Mouse (Mus musculus): ENCODE measurements around the gene Pcdh19.

DNA sequence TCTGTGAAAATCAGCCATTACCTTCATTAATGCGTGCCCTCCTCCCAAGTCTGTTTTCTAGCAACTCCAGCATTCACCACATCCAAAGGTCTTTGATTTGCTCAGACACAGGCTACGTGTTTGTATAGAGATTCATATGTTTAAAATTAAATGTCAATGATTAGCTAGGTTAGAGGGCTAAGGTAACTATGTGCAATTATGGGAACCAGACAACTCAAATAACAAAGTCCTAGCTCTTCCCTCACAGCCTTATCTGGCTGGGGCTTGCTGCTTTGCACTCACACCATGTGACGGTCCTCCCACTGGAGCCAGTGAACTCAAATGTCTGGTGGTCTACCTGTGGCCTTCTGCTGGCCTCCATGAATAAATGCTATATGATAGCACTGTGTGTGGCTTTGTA lies 38.4 kb downstream of the Pcdh19 start:
- TF ChIP-seq POLR2A (IDR thresholded peaks at IDR 0.05; ENCODE audit: insufficient read length, low read depth), result no peak
- no peak for TF ChIP-seq TCF3 (IDR thresholded peaks at IDR 0.05; ENCODE audit: insufficient read length, low read depth)
